Mouse (Mus musculus): ENCODE measurements at regions not wholly inside any gene's neighbourhood (a gene's known extent, or its start where the extent isn't known, plus 50 kb on each side); places are given as distances from the start of the nearest gene placed in this dataset.
"Not testable (repeated sequence)": the region's sequence is repeated elsewhere in the genome, so short reads cannot be mapped to it uniquely, and the experiment has no call there.

DNA sequence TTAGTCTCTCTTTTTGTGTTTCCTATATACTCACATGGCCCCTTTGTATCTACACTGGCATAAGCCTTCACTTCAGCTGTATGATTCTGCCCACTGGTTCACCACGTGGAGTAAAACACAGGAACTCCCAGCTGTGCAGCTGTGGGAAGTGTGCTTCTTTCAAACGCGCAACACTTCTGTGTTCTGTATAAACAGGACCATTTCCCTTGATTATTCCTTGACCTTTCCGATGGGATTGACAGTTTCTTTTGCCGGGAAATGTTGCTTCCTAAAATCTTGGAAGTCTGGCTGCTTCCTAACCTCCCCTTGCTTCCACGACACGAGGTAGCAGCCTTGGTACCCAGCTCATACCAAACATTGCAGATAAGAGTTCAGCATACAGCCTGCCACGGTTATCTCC, 618.7 kb upstream of the Igfbp3 start:
- Histone ChIP-seq H3K27me3 (ENCODE audit: low read depth, poor library complexity, severe bottlenecking) (no peaks in the 10 kb centered on the region), H3K4me1 (no peaks in the 10 kb centered on the region), H3K36me3 (no peaks in the 10 kb centered on the region), H3K4me3 (no peak overlapping the region), H3K9me3 (replicated peaks) (no peaks in the 10 kb centered on the region), H3K27ac (replicated peaks) (no peak overlapping the region)
- DNase-seq (ENCODE audit: low spot score): no peak
- 69% methylated on average over 8 of the region's 8 CpGs for WGBS

DNA sequence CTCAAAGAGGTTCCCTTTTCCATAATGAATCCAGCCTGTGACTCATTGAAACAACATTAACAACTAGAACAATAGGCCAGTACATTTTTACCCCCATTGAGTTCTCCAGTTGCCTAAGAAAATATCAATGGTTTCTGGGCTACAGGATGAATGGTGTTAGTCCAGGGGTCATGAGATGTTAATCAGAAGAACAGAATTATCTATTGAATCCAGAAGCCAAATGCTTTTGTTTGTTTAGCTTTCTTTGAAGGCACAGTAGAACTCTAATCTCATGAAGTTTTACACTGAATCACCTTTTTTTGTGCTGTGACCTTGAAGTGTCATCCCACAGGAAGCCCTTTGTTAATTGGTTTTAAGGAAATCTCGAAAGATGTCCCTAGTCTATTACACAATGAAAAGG, 616.0 kb upstream of the Igfbp3 start:
- Histone ChIP-seq H3K27ac (replicated peaks) (no peak overlapping the region), H3K27me3 (ENCODE audit: low read depth, poor library complexity, severe bottlenecking) (no peaks in the 10 kb centered on the region), H3K9me3 (replicated peaks) (no peaks in the 10 kb centered on the region), H3K4me1 (no peaks in the 10 kb centered on the region), H3K36me3 (no peaks in the 10 kb centered on the region), H3K4me3 (no peak overlapping the region)
- DNase-seq (ENCODE audit: low spot score): no peak
- 37% methylated on average over 1 of the region's 1 CpGs for WGBS

DNA sequence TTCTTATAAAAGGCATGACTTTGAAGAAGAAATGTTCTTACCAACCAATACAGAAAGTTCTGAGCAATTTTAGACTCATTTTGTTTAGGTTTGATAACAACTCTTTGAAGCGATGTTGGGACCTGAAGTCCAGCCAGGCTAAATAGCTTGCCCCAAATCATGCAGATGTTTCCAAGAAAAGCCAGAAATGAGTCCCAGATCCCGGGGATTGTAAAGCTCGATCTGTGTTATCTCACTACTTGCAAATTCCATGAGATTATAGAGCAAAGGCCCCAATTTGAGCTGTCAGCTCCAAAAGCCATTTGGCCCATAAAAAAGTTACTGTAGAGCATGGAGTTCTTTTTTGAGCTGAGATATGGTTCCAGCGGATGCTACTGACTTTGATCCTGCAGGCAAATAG, 614.3 kb upstream of the Igfbp3 start:
- H3K27me3 ChIP-seq (ENCODE audit: low read depth, poor library complexity, severe bottlenecking): no peaks in the 10 kb centered on the region
- no peak overlapping the region for H3K27ac ChIP-seq (replicated peaks)
- H3K4me1 ChIP-seq: no peaks in the 10 kb centered on the region
- no peaks in the 10 kb centered on the region for H3K9me3 ChIP-seq (replicated peaks)
- WGBS: 92% methylated on average over 4 of the region's 4 CpGs
- no peak overlapping the region for H3K4me3 ChIP-seq
- no peaks in the 10 kb centered on the region for H3K36me3 ChIP-seq
- DNase-seq (ENCODE audit: low spot score): no peak

DNA sequence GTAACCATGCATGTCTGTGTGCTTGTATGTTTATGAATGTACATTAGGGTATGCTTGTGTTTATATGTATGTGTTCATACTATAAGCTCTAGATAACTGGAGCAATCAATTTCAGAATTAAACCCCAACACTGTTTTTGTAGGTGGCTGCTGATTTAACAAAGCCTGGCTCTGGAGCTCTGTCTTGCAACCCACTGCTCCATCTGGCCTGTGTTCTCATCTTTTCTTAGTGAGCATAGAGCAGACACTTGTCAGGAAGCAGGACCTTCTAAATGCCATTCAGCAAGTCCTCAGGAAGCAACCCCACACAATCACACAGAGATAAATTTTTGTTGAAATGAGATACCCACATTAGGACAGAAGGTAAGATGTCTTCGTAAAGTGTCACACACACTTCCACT, 613.7 kb upstream of the Igfbp3 start:
- DNase-seq (ENCODE audit: low spot score): no peak
- H3K27me3 ChIP-seq (ENCODE audit: low read depth, poor library complexity, severe bottlenecking): no peaks in the 10 kb centered on the region
- 87% methylated on average over 1 of the region's 1 CpGs for WGBS
- H3K27ac ChIP-seq (replicated peaks): no peak overlapping the region
- H3K9me3 ChIP-seq (replicated peaks): no peaks in the 10 kb centered on the region
- no peaks in the 10 kb centered on the region for H3K4me1 ChIP-seq
- H3K36me3 ChIP-seq: no peaks in the 10 kb centered on the region
- no peak overlapping the region for H3K4me3 ChIP-seq

DNA sequence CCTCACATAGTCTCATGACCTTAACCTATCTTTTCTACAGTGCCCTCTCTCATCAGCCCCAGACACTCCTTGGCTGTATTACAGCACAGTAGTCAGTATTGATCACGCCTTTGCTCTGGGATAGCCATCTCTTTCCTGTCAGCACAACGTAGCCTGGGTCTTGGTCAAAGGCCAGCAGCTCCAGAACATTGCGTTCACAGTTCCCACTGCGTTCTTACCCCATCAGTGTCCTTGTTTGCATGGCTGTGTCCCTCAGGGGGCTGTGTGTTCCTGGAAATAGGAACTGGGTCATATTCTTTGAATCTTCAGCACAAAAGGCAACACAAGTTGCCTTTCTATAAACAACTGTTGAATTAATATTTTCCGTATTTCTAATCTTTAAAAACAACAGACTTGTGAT, 602.0 kb upstream of the Igfbp3 start:
- Histone ChIP-seq H3K4me3 (no peak overlapping the region), H3K27me3 (ENCODE audit: low read depth, poor library complexity, severe bottlenecking) (no peaks in the 10 kb centered on the region), H3K9me3 (replicated peaks) (no peaks in the 10 kb centered on the region), H3K27ac (replicated peaks) (no peak overlapping the region), H3K4me1 (no peaks in the 10 kb centered on the region), H3K36me3 (no peaks in the 10 kb centered on the region)
- WGBS: 88% methylated on average over 5 of the region's 5 CpGs
- no peak for DNase-seq (ENCODE audit: low spot score)

DNA sequence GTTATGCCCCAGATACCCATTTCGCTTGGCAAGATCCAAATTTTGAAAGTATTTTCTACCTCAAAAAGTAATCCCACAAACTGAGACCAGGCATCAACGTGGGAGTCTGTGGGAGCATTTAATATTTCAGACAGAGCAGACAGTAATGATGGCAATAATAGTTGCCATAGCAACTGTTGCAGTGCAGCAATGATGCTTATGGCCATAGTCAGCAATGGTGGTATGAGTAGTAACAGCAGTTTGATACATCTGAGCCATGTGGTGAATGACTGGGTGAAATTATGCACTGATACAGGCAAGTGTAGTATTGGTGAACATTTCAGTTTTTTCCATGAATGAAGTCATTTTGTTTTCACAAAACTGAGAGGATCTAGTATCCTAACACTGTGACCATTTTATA, 600.8 kb upstream of the Igfbp3 start:
- Histone ChIP-seq H3K4me3 (no peak overlapping the region), H3K4me1 (no peaks in the 10 kb centered on the region), H3K27me3 (ENCODE audit: low read depth, poor library complexity, severe bottlenecking) (no peaks in the 10 kb centered on the region), H3K9me3 (replicated peaks) (no peaks in the 10 kb centered on the region), H3K36me3 (no peaks in the 10 kb centered on the region), H3K27ac (replicated peaks) (no peak overlapping the region)
- DNase-seq (ENCODE audit: low spot score): no peak
- 84% methylated on average over 2 of the region's 2 CpGs for WGBS

DNA sequence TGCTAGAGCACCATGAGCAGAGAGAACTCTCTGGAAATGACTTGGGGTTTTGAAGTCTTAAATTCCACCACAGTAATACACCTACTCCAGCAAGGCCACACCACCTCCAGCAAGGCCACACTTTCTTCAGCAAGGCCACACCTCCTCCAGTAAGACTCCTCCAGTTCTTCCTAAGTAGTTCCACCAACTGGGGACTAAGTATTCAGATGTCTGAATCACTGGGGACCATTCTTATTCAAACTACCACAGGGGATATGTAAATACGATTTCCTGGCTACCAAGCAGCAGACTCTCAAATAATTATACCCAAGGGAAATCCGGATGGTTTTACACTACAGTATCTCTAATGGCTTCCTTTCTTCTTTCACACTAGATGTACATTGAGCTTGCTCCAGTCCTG, 598.7 kb upstream of the Igfbp3 start:
- 79% methylated on average over 2 of the region's 2 CpGs for WGBS
- no peak for DNase-seq (ENCODE audit: low spot score)
- H3K27me3 ChIP-seq (ENCODE audit: low read depth, poor library complexity, severe bottlenecking): no peaks in the 10 kb centered on the region

DNA sequence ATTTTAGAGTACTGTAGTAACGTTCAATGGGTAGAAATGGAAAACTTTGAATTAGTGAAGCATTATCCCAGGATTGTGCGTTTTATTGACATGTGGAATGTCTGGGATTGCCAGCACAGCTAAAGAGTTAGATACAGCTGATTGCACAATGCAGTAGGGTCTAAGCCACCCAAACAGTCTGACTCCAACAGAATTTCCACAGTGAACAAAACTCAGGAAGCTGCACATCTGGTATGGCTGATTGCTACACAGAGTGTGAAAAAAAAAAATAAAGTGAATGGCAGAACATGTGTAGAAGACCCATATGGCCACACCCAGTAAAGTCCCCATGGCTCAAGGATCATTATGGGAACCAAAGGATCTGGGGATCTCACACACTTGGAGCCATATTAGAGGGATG, 596.0 kb upstream of the Igfbp3 start:
- no peaks in the 10 kb centered on the region for H3K27me3 ChIP-seq (ENCODE audit: low read depth, poor library complexity, severe bottlenecking)
- DNase-seq (ENCODE audit: low spot score): no peak
- H3K4me1 ChIP-seq: no peaks in the 10 kb centered on the region
- no peaks in the 10 kb centered on the region for H3K36me3 ChIP-seq
- WGBS: 88% methylated on average over 2 of the region's 2 CpGs
- H3K27ac ChIP-seq (replicated peaks): no peak overlapping the region
- no peaks in the 10 kb centered on the region for H3K9me3 ChIP-seq (replicated peaks)
- H3K4me3 ChIP-seq: no peak overlapping the region

More for the DNA sequence above, 598.7 kb upstream of the Igfbp3 start:
- Histone ChIP-seq H3K27ac (replicated peaks) (no peak overlapping the region), H3K36me3 (no peaks in the 10 kb centered on the region), H3K4me3 (no peak overlapping the region), H3K9me3 (replicated peaks) (no peaks in the 10 kb centered on the region), H3K4me1 (no peaks in the 10 kb centered on the region)

DNA sequence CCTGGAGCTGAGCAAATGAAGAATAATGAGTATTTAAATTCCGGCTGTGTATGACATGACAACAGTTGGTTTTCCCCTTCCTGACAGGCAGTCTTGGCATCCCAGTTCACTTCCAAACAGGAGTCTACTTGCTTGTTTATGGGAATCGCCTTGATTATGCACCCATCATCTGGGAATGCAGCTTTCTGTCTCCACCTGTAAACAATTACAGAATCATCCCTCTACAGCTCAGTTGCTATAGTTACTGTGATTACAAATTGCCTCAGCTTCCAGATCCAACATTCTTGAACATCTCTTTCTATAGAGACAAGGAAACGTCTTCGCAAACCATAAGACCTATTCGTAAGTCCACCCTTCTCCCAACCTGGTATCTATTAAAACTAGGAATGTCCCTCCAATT, 582.6 kb upstream of the Igfbp3 start:
- H3K27ac ChIP-seq (replicated peaks): no peak overlapping the region
- H3K4me1 ChIP-seq: no peaks in the 10 kb centered on the region
- H3K9me3 ChIP-seq (replicated peaks): no peaks in the 10 kb centered on the region
- H3K4me3 ChIP-seq: no peak overlapping the region
- 88% methylated on average over 5 of the region's 5 CpGs for WGBS
- H3K36me3 ChIP-seq: no peaks in the 10 kb centered on the region
- DNase-seq (ENCODE audit: low spot score): no peak
- no peaks in the 10 kb centered on the region for H3K27me3 ChIP-seq (ENCODE audit: low read depth, poor library complexity, severe bottlenecking)

DNA sequence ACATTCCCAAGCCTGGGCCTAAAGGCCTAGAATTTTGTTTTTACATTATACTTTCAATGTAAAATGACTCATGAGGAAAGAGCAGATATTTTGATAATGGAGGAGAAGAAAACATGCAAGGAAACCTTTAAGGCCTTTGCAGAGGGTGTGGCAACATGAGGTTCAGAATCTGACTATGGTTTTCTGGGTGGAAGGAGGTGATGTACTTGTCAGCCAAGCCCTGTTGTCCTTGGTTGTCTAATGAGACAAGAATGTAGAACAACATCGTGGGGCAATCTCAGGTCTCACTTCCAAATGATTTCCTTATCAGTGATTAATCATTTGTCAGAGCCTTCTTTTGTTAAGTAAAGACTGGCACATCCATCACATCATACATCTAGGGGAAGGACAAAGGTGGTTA, 580.5 kb upstream of the Igfbp3 start:
- Histone ChIP-seq H3K27me3 (ENCODE audit: low read depth, poor library complexity, severe bottlenecking) (no peaks in the 10 kb centered on the region), H3K27ac (replicated peaks) (no peak overlapping the region), H3K4me3 (no peak overlapping the region), H3K36me3 (no peaks in the 10 kb centered on the region), H3K4me1 (no peaks in the 10 kb centered on the region), H3K9me3 (replicated peaks) (no peaks in the 10 kb centered on the region)
- 74% methylated on average over 1 of the region's 1 CpGs for WGBS
- no peak for DNase-seq (ENCODE audit: low spot score)

DNA sequence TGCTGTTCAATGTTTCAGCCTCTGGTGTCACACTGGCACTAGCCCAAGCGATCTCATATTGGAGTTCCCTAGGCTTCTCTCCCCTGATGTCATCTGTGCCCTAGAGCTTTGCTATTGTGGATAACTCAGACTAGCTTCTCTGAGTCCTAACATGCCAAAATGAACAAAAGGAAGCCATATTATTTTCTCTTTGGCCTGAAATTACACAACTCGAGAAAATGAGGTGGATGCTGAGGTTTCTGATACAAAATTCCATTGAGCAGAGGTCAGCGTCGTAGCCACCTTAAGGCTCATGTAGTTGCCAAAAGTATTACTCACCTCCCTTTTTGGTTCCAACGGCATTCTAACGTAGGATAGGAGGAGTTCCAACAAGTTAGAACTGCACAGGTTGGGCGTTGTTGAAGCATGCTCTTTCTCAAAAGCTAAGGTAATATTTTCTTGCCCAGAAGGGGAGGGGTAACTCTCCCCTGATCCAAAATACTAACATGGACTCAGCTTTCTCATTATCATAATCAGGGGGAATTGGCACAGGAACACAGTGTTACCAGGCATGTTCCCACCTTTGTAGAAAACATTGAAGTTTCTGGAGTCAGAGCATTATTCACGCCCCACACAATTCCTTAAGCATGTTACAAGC, 566.9 kb upstream of the Igfbp3 start:
- H3K36me3 ChIP-seq: no peaks in the 10 kb centered on the region

DNA sequence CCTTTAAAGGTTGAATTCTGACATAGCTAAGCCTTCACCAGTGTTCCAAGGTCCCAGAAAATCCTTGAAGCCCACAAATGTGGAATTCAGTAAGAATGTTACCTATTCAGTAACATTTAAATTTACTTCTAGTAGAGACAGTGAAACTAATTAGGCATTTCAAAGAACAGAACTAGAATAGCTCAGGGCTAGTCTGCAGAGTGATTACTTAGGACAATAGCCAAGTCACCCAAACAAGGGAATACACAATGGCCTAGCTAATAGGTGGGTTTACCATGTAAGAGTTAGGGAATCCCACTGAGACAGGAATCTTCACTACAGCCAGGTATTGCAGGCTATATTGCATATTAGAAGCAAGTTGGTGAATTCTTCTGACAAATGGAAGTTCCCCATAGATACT, 561.6 kb upstream of the Igfbp3 start:
- not testable (repeated sequence) for H3K4me3 ChIP-seq; H3K27ac ChIP-seq (replicated peaks); H3K27me3 ChIP-seq (ENCODE audit: low read depth, poor library complexity, severe bottlenecking); DNase-seq (ENCODE audit: low spot score); H3K9me3 ChIP-seq (replicated peaks); H3K36me3 ChIP-seq; H3K4me1 ChIP-seq

More for the DNA sequence above, 566.9 kb upstream of the Igfbp3 start:
- 91% methylated on average over 8 of the region's 8 CpGs for WGBS
- Histone ChIP-seq H3K27me3 (ENCODE audit: low read depth, poor library complexity, severe bottlenecking) (no peaks in the 10 kb centered on the region), H3K27ac (replicated peaks) (no peak overlapping the region), H3K4me3 (no peak overlapping the region), H3K9me3 (replicated peaks) (no peaks in the 10 kb centered on the region), H3K4me1 (no peaks in the 10 kb centered on the region)
- no peak for DNase-seq (ENCODE audit: low spot score)

DNA sequence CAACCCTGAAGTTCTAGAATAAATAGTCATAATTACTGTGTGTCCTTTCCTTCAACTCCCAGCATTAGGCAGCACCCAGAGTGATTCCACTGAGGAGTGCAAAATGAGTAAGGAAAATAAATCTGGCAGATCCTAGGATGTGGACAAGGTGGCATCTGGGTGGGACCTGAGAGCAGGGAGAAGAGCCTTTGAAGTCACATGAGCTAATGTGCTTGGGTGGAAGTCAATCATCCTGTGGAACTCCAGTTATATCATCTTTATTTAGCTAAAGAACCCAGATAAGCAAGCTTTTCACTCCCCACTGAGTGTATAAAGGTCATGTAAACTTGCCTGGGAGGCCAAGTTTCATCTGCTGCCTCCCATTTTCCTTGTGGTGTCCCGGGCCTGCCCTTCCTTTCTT, 551.6 kb upstream of the Igfbp3 start:
- no peaks in the 10 kb centered on the region for H3K27me3 ChIP-seq (ENCODE audit: low read depth, poor library complexity, severe bottlenecking)
- H3K4me3 ChIP-seq: no peak overlapping the region
- 79% methylated on average over 1 of the region's 1 CpGs for WGBS
- H3K27ac ChIP-seq (replicated peaks): no peak overlapping the region
- no peaks in the 10 kb centered on the region for H3K9me3 ChIP-seq (replicated peaks)
- no peaks in the 10 kb centered on the region for H3K4me1 ChIP-seq
- no peak for DNase-seq (ENCODE audit: low spot score)
- no peaks in the 10 kb centered on the region for H3K36me3 ChIP-seq

DNA sequence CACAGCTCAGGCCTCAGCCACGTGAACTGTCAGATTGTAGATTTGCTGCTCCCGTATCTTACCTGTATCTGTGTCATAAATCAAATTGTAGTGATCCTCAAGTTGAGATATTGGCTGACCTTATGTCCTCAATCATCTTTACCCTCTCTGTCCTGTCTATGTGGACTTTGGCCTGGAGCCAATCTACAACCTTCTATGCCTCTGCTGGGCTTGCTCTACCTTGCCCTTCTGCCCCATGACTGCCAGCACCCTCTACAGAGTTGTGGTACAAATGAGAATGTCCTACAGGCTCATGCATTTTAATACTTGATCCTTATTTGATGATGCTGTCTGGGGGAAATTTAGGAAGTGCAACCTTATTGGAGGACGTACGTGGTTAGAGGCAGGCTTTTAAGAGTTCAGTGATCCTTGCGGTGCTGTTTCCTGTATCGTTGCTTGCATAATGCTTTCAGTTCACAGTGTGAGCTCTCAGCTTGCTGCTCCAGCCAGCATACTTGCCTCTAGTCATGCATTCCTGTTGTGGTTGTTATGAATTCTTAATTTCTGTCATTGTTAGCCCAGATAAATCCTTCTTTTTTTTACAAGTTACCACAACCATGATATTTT, 545.2 kb upstream of the Igfbp3 start:
- WGBS: 87% methylated on average over 6 of the region's 6 CpGs

More for the DNA sequence above, 545.2 kb upstream of the Igfbp3 start:
- no peak overlapping the region for H3K4me3 ChIP-seq
- H3K4me1 ChIP-seq: no peaks in the 10 kb centered on the region
- no peaks in the 10 kb centered on the region for H3K36me3 ChIP-seq
- no peak overlapping the region for H3K27ac ChIP-seq (replicated peaks)
- no peaks in the 10 kb centered on the region for H3K27me3 ChIP-seq (ENCODE audit: low read depth, poor library complexity, severe bottlenecking)
- no peaks in the 10 kb centered on the region for H3K9me3 ChIP-seq (replicated peaks)
- DNase-seq (ENCODE audit: low spot score): no peak

Data from midbrain, embryonic 10.5 days (tissue).